Mouse (Mus musculus): ENCODE measurements around the gene Zfp39. TPM values are rescaled to one million over a fixed set of nuclear protein-coding genes. Genes with fewer than 3 reads are reported as not detected.
"Not testable (repeated sequence)": the region's sequence is repeated elsewhere in the genome, so short reads cannot be mapped to it uniquely, and the experiment has no call there.

Gene Zfp39
- total and polyA plus RNA-seq, 2 experiments from 2014 or later, result 7.0 to 13.2 TPM

- ATAC-seq, result no peak
- DNase-seq, result no peak
- H3K27me3 ChIP-seq (ENCODE audit: insufficient read depth, low read length), result no peaks in the 10 kb centered on the region
- no peaks in the 10 kb centered on the region for H3K9me3 ChIP-seq (ENCODE audit: low read length)
- peak overlapping the region; percentile 82 for H3K9ac ChIP-seq
- H3K27ac ChIP-seq (ENCODE audit: low read depth, low read length), result no peak overlapping the region
- H3K4me3 ChIP-seq (ENCODE audit: low read depth, low read length), result peak overlapping the region; percentile 70
- H3K4me1 ChIP-seq (ENCODE audit: insufficient read depth), result peaks cover 8% of the 10 kb centered on the region
- TF ChIP-seq CTCF (IDR thresholded peaks at IDR 0.05; ENCODE audit: low read depth), result no peak
- H3K4me2 ChIP-seq (ENCODE audit: low read depth), result peak overlapping the region; percentile 73
- 79% methylated on average over 6 of the region's 6 CpGs for WGBS
- H3K36me3 ChIP-seq (ENCODE audit: insufficient read depth), result peaks cover 15% of the 10 kb centered on the region
These were observed 36.1 kb downstream of the Zfp39 start for GRCm38 (mm10) chr11:58867954-58868330.

GRCm38 (mm10) chr11:58867039-58867953, 36.7 kb downstream of the Zfp39 start, which contains the start of gene 2810021J22Rik:
Gene 2810021J22Rik (plus strand): TSS chr11:58867216.
- WGBS, result 5% methylated on average over 37 of the region's 37 CpGs

GRCm38 (mm10) chr11:58860744-58861143, 43.3 kb downstream of the Zfp39 start:
- no peak for DNase-seq
- no peaks in the 10 kb centered on the region for H3K27me3 ChIP-seq (ENCODE audit: insufficient read depth, low read length)
- H3K4me1 ChIP-seq (ENCODE audit: insufficient read depth), result no peaks in the 10 kb centered on the region
- TF ChIP-seq CTCF (IDR thresholded peaks at IDR 0.05; ENCODE audit: low read depth), result no peak
- no peak overlapping the region for H3K27ac ChIP-seq (ENCODE audit: low read depth, low read length)
- H3K9me3 ChIP-seq (ENCODE audit: low read length), result peaks cover 11% of the 10 kb centered on the region; the same call in 1 of the 2 replicates
- no peak for ATAC-seq
- no peak overlapping the region for H3K9ac ChIP-seq
- no peak overlapping the region for H3K4me3 ChIP-seq (ENCODE audit: low read depth, low read length)
- no peak overlapping the region for H3K4me2 ChIP-seq (ENCODE audit: low read depth)
- WGBS, result 96% methylated on average over 8 of the region's 8 CpGs
- peaks cover 51% of the 10 kb centered on the region for H3K36me3 ChIP-seq (ENCODE audit: insufficient read depth)

More at GRCm38 (mm10) chr11:58867039-58867953, 36.7 kb downstream of the Zfp39 start, which contains the start of gene 2810021J22Rik:
- Histone ChIP-seq H3K36me3 (ENCODE audit: insufficient read depth) (peaks cover 14% of the 10 kb centered on the region), H3K9ac (peak within 1 kb of the TSS; percentile 82), H3K9me3 (ENCODE audit: low read length) (no peaks in the 10 kb centered on the region), H3K4me2 (ENCODE audit: low read depth) (peak within 1 kb of the TSS; percentile 73), H3K4me1 (ENCODE audit: insufficient read depth) (peaks cover 8% of the 10 kb centered on the region), H3K27ac (ENCODE audit: low read depth, low read length) (peak within 1 kb of the TSS; percentile 85), H3K27me3 (ENCODE audit: insufficient read depth, low read length) (no peaks in the 10 kb centered on the region), H3K4me3 (ENCODE audit: low read depth, low read length) (peak within 1 kb of the TSS; percentile 70)
- peak; percentile 38 for TF ChIP-seq CTCF (IDR thresholded peaks at IDR 0.05; ENCODE audit: low read depth)
- DNase-seq (peak; percentile 85), ATAC-seq (peak; percentile 93)

GRCm38 (mm10) chr11:58849731-58850130, 54.3 kb downstream of the Zfp39 start:
- Histone ChIP-seq H3K9me3 (ENCODE audit: low read length) (no peaks in the 10 kb centered on the region), H3K4me3 (ENCODE audit: low read depth, low read length) (no peak overlapping the region), H3K4me2 (ENCODE audit: low read depth) (no peak overlapping the region), H3K27me3 (ENCODE audit: insufficient read depth, low read length) (no peaks in the 10 kb centered on the region), H3K9ac (no peak overlapping the region), H3K36me3 (ENCODE audit: insufficient read depth) (peaks cover 38% of the 10 kb centered on the region), H3K4me1 (ENCODE audit: insufficient read depth) (peaks cover 5% of the 10 kb centered on the region), H3K27ac (ENCODE audit: low read depth, low read length) (no peak overlapping the region)
- no peak for ATAC-seq
- no peak for TF ChIP-seq CTCF (IDR thresholded peaks at IDR 0.05; ENCODE audit: low read depth)
- no peak for DNase-seq
- WGBS, result 59% methylated on average over 2 of the region's 2 CpGs

GRCm38 (mm10) chr11:58847636-58848035, 56.4 kb downstream of the Zfp39 start:
- no peaks in the 10 kb centered on the region for H3K9me3 ChIP-seq (ENCODE audit: low read length)
- peak overlapping the region; percentile 75 for H3K4me2 ChIP-seq (ENCODE audit: low read depth)
- no peaks in the 10 kb centered on the region for H3K27me3 ChIP-seq (ENCODE audit: insufficient read depth, low read length)
- H3K4me1 ChIP-seq (ENCODE audit: insufficient read depth), result peaks cover 5% of the 10 kb centered on the region
- ATAC-seq (no peak), DNase-seq (no peak)
- H3K4me3 ChIP-seq (ENCODE audit: low read depth, low read length), result peak overlapping the region; percentile 66
- no peak for TF ChIP-seq CTCF (IDR thresholded peaks at IDR 0.05; ENCODE audit: low read depth)
- H3K9ac ChIP-seq, result peak overlapping the region; percentile 71
- peak overlapping the region; percentile 82 for H3K27ac ChIP-seq (ENCODE audit: low read depth, low read length)
- peaks cover 30% of the 10 kb centered on the region for H3K36me3 ChIP-seq (ENCODE audit: insufficient read depth)
- WGBS, result 42% methylated on average over 9 of the region's 9 CpGs

GRCm38 (mm10) chr11:58846919-58847461, 57.0 kb downstream of the Zfp39 start, which contains the start of gene Gm12258:
Gene Gm12258 (plus strand): TSS chr11:58847158.
- peak within 1 kb of the TSS; percentile 75 for H3K4me2 ChIP-seq (ENCODE audit: low read depth)
- DNase-seq, result peak; percentile 99
- TF ChIP-seq CTCF (IDR thresholded peaks at IDR 0.05; ENCODE audit: low read depth), result no peak
- H3K27me3 ChIP-seq (ENCODE audit: insufficient read depth, low read length), result no peaks in the 10 kb centered on the region
- peak within 1 kb of the TSS; percentile 71 for H3K9ac ChIP-seq
- peaks cover 25% of the 10 kb centered on the region for H3K36me3 ChIP-seq (ENCODE audit: insufficient read depth)
- H3K4me1 ChIP-seq (ENCODE audit: insufficient read depth), result peaks cover 5% of the 10 kb centered on the region
- under 1% methylated on average over 24 of the region's 24 CpGs for WGBS
- peak; percentile 100 for ATAC-seq
- peak within 1 kb of the TSS; percentile 82 for H3K27ac ChIP-seq (ENCODE audit: low read depth, low read length)
- H3K9me3 ChIP-seq (ENCODE audit: low read length), result no peaks in the 10 kb centered on the region
- H3K4me3 ChIP-seq (ENCODE audit: low read depth, low read length), result peak within 1 kb of the TSS; percentile 66

GRCm38 (mm10) chr11:58838951-58839350, 65.1 kb downstream of the Zfp39 start, which contains the start of gene Olfr311:
Gene Olfr311 (plus strand): TSS chr11:58839251.
- DNase-seq; H3K4me3 ChIP-seq (ENCODE audit: low read depth, low read length); ATAC-seq: not testable (repeated sequence)

More at GRCm38 (mm10) chr11:58838951-58839350, 65.1 kb downstream of the Zfp39 start, which contains the start of gene Olfr311:
- not testable (repeated sequence) for H3K27me3 ChIP-seq (ENCODE audit: insufficient read depth, low read length); H3K4me1 ChIP-seq (ENCODE audit: insufficient read depth); H3K27ac ChIP-seq (ENCODE audit: low read depth, low read length); H3K36me3 ChIP-seq (ENCODE audit: insufficient read depth); H3K9ac ChIP-seq; H3K9me3 ChIP-seq (ENCODE audit: low read length); H3K4me2 ChIP-seq (ENCODE audit: low read depth)

Other genes with a start within 250 kb of the Zfp39 start
- not detected in 2 replicates for gene Olfr322, start 245.4 kb downstream of the Zfp39 start, total RNA-seq (2014; rRNA removed)
- gene Olfr322, start 245.4 kb downstream of the Zfp39 start, polyA plus RNA-seq (2015; fragmentation: Nextera tagmentation; extraction: Ambion mirVana), result not detected in 2 replicates
- not detected in 2 replicates for gene Olfr320, start 223.1 kb downstream of the Zfp39 start, total RNA-seq (2014; rRNA removed)
- gene Olfr320, start 223.1 kb downstream of the Zfp39 start, polyA plus RNA-seq (2015; fragmentation: Nextera tagmentation; extraction: Ambion mirVana), result not detected in 2 replicates
- not detected in 2 replicates for gene Olfr319, start 205.1 kb downstream of the Zfp39 start, total RNA-seq (2014; rRNA removed)
- not detected in 2 replicates for gene Olfr319, start 205.1 kb downstream of the Zfp39 start, polyA plus RNA-seq (2015; fragmentation: Nextera tagmentation; extraction: Ambion mirVana)
- not detected in 2 replicates for gene Olfr318, start 180.2 kb downstream of the Zfp39 start, total RNA-seq (2014; rRNA removed)
- gene Olfr318, start 180.2 kb downstream of the Zfp39 start, polyA plus RNA-seq (2015; fragmentation: Nextera tagmentation; extraction: Ambion mirVana), result not detected in 2 replicates
- 0.15 and 0.81 TPM in 2 replicates for gene Olfr317, start 165.0 kb downstream of the Zfp39 start, total RNA-seq (2014; rRNA removed)
- 0.12 and 0.13 TPM in 2 replicates for gene Olfr317, start 165.0 kb downstream of the Zfp39 start, polyA plus RNA-seq (2015; fragmentation: Nextera tagmentation; extraction: Ambion mirVana)
- gene Olfr316, start 151.5 kb downstream of the Zfp39 start, total RNA-seq (2014; rRNA removed), result not detected in 2 replicates
- 0.16 TPM in 1 of 2 replicates, not detected in the other for gene Olfr316, start 151.5 kb downstream of the Zfp39 start, polyA plus RNA-seq (2015; fragmentation: Nextera tagmentation; extraction: Ambion mirVana)
- 0.29 TPM in 1 of 2 replicates, not detected in the other for gene Olfr315, start 131.0 kb downstream of the Zfp39 start, total RNA-seq (2014; rRNA removed)
- gene Olfr315, start 131.0 kb downstream of the Zfp39 start, polyA plus RNA-seq (2015; fragmentation: Nextera tagmentation; extraction: Ambion mirVana), result not detected in 2 replicates
- gene Olfr314, start 121.3 kb downstream of the Zfp39 start, total RNA-seq (2014; rRNA removed), result not detected in 2 replicates
- not detected in 2 replicates for gene Olfr314, start 121.3 kb downstream of the Zfp39 start, polyA plus RNA-seq (2015; fragmentation: Nextera tagmentation; extraction: Ambion mirVana)
- 8.0 and 8.6 TPM in 2 replicates for gene Fam183b, start 102.3 kb downstream of the Zfp39 start, total RNA-seq (2014; rRNA removed)
- gene Fam183b, start 102.3 kb downstream of the Zfp39 start, polyA plus RNA-seq (2015; fragmentation: Nextera tagmentation; extraction: Ambion mirVana), result 8.6 and 12.0 TPM in 2 replicates
- gene Olfr313, start 89.2 kb downstream of the Zfp39 start, total RNA-seq (2014; rRNA removed), result not detected in 2 replicates
- gene Olfr313, start 89.2 kb downstream of the Zfp39 start, polyA plus RNA-seq (2015; fragmentation: Nextera tagmentation; extraction: Ambion mirVana), result not detected in 2 replicates
- gene Olfr312, start 75.0 kb downstream of the Zfp39 start, total RNA-seq (2014; rRNA removed), result not detected in 2 replicates
- not detected in 2 replicates for gene Olfr312, start 75.0 kb downstream of the Zfp39 start, polyA plus RNA-seq (2015; fragmentation: Nextera tagmentation; extraction: Ambion mirVana)
- gene Olfr311, start 65.0 kb downstream of the Zfp39 start, total RNA-seq (2014; rRNA removed), result not detected in 2 replicates
- gene Olfr311, start 65.0 kb downstream of the Zfp39 start, polyA plus RNA-seq (2015; fragmentation: Nextera tagmentation; extraction: Ambion mirVana), result not detected in 2 replicates
- gene Gm12258, start 57.1 kb downstream of the Zfp39 start, total RNA-seq (2014; rRNA removed), result 22.6 and 22.8 TPM in 2 replicates
- 6.2 and 10.2 TPM in 2 replicates for gene Gm12258, start 57.1 kb downstream of the Zfp39 start, polyA plus RNA-seq (2015; fragmentation: Nextera tagmentation; extraction: Ambion mirVana)
- gene 2810021J22Rik, start 37.0 kb downstream of the Zfp39 start, total RNA-seq (2014; rRNA removed), result 8.5 and 8.8 TPM in 2 replicates
- 5.3 and 8.2 TPM in 2 replicates for gene 2810021J22Rik, start 37.0 kb downstream of the Zfp39 start, polyA plus RNA-seq (2015; fragmentation: Nextera tagmentation; extraction: Ambion mirVana)
- gene Btnl10, start 13.7 kb upstream of the Zfp39 start, total RNA-seq (2014; rRNA removed), result 0.10 TPM in 1 of 2 replicates, not detected in the other
- not detected in 2 replicates for gene Btnl10, start 13.7 kb upstream of the Zfp39 start, polyA plus RNA-seq (2015; fragmentation: Nextera tagmentation; extraction: Ambion mirVana)
- gene Rnf187, start 34.7 kb upstream of the Zfp39 start, total RNA-seq (2014; rRNA removed), result 668 and 716 TPM in 2 replicates
- 583 and 608 TPM in 2 replicates for gene Rnf187, start 34.7 kb upstream of the Zfp39 start, polyA plus RNA-seq (2015; fragmentation: Nextera tagmentation; extraction: Ambion mirVana)
- gene Hist3h2ba, start 44.7 kb upstream of the Zfp39 start, total RNA-seq (2014; rRNA removed), result 446 and 960 TPM in 2 replicates
- gene Hist3h2ba, start 44.7 kb upstream of the Zfp39 start, polyA plus RNA-seq (2015; fragmentation: Nextera tagmentation; extraction: Ambion mirVana), result 111 and 146 TPM in 2 replicates
- gene Hist3h2a, start 50.5 kb upstream of the Zfp39 start, total RNA-seq (2014; rRNA removed), result 181 and 199 TPM in 2 replicates
- gene Hist3h2a, start 50.5 kb upstream of the Zfp39 start, polyA plus RNA-seq (2015; fragmentation: Nextera tagmentation; extraction: Ambion mirVana), result 58.0 and 58.7 TPM in 2 replicates
- gene Trim17, start 50.5 kb upstream of the Zfp39 start, total RNA-seq (2014; rRNA removed), result 3.4 and 4.0 TPM in 2 replicates
- 0.65 TPM in 2 replicates for gene Trim17, start 50.5 kb upstream of the Zfp39 start, polyA plus RNA-seq (2015; fragmentation: Nextera tagmentation; extraction: Ambion mirVana)
- 29.2 and 31.9 TPM in 2 replicates for gene Trim11, start 73.9 kb upstream of the Zfp39 start, total RNA-seq (2014; rRNA removed)
- 13.5 and 16.0 TPM in 2 replicates for gene Trim11, start 73.9 kb upstream of the Zfp39 start, polyA plus RNA-seq (2015; fragmentation: Nextera tagmentation; extraction: Ambion mirVana)
- 1.5 and 1.7 TPM in 2 replicates for gene Obscn, start 232.2 kb upstream of the Zfp39 start, total RNA-seq (2014; rRNA removed)
- 0.23 and 0.31 TPM in 2 replicates for gene Obscn, start 232.2 kb upstream of the Zfp39 start, polyA plus RNA-seq (2015; fragmentation: Nextera tagmentation; extraction: Ambion mirVana)